Mouse (Mus musculus): ENCODE measurements around the gene Chmp6.

DNA sequence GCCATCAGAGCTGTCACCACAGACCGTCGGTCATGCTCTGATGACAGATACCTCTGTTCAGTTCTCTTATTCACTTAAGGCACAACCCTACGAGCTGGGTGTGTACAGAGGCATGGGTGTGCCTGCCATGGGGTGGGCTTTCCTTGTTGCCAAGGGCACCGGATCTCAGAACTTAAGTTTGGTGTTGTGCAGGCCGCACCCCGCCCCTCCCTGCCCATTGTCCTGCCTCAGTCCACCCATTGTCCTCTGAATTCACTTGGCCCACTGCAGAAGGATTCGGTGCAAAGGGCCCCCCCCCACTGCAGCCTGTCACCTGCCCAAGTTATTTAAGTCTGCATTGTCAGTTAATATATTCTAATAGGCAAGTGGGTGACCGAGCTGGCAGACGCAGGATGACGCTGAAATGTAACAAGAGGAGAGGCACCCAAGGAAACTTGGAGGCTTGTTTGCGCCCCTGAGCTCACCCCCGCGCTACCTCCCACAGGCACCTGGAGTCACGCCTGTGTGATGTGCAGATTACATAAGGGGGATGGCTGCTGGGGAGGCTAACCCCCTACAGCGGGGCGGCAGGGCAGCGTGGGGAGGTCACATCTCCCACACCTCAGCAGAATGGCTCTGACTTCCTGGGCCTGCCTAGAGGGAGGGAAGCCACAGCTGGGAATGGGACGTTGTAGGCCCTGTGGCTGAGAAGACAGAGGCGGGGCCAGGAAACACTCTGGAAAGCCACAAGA, 24.7 kb downstream of the Chmp6 start:
- no peak for TF ChIP-seq MAX (IDR thresholded peaks at IDR 0.05; ENCODE audit: low read depth)
- no peak for TF ChIP-seq TCF12 (IDR thresholded peaks at IDR 0.05; ENCODE audit: insufficient read depth, poor library complexity, severe bottlenecking)
- no peak for TF ChIP-seq POLR2A (IDR thresholded peaks at IDR 0.05; ENCODE audit: insufficient read length, low read depth)
- TF ChIP-seq TCF3 (IDR thresholded peaks at IDR 0.05; ENCODE audit: insufficient read length, low read depth) = no peak
- TF ChIP-seq USF1 (IDR thresholded peaks at IDR 0.05; ENCODE audit: low read depth) = no peak
- TF ChIP-seq MYOG (IDR thresholded peaks at IDR 0.05; ENCODE audit: control insufficient read depth in 1 of 3, insufficient read depth in 1 of 3, insufficient read length in 2 of 3, low read depth in 2 of 3) = no peak
